Mouse (Mus musculus): ENCODE results near the gene Nploc4. TPM values are rescaled to one million over a fixed set of nuclear protein-coding genes. Genes with fewer than 3 reads are reported as not detected.
A peak's percentile ranks its signal among the peaks of the same experiment; 100 is the strongest.

Gene Nploc4
- polyA plus RNA-seq, 1 experiment from 2014 or later = 28.2 TPM

GRCm38 (mm10) chr11:120447179-120447578 is 9.7 kb upstream of the Nploc4 start:
- Histone ChIP-seq H3K4me2 (ENCODE audit: low read depth, low read length) (no peak overlapping the region), H3K4me3 (ENCODE audit: low read length) (no peak overlapping the region), H3K27me3 (ENCODE audit: control insufficient read depth, insufficient read depth, low read depth, low read length) (no peaks in the 10 kb centered on the region; the same call in 1 of the 2 replicates), H3K27ac (ENCODE audit: low read length) (no peak overlapping the region), H3K4me1 (replicated peaks; ENCODE audit: control insufficient read depth, insufficient read depth, low read length) (no peaks in the 10 kb centered on the region), H3K9me3 (ENCODE audit: control insufficient read depth, low read length) (no peaks in the 10 kb centered on the region), H3K36me3 (ENCODE audit: control insufficient read depth, insufficient read depth, low read length) (no peaks in the 10 kb centered on the region), H3K9ac (ENCODE audit: low read length) (no peak overlapping the region)
- ATAC-seq (ENCODE audit: low read depth) = no peak
- whole genome bisulfite sequencing = 68% methylated on average over 7 of the region's 7 CpGs

GRCm38 (mm10) chr11:120445475-120445874 is 8.0 kb upstream of the Nploc4 start:
- H3K9ac ChIP-seq (ENCODE audit: low read length) = no peak overlapping the region
- no peaks in the 10 kb centered on the region for H3K9me3 ChIP-seq (ENCODE audit: control insufficient read depth, low read length)
- no peaks in the 10 kb centered on the region for H3K4me1 ChIP-seq (replicated peaks; ENCODE audit: control insufficient read depth, insufficient read depth, low read length)
- no peaks in the 10 kb centered on the region for H3K36me3 ChIP-seq (ENCODE audit: control insufficient read depth, insufficient read depth, low read length)
- H3K27me3 ChIP-seq (ENCODE audit: control insufficient read depth, insufficient read depth, low read depth, low read length) = no peaks in the 10 kb centered on the region; the same call in 1 of the 2 replicates
- no peak for ATAC-seq (ENCODE audit: low read depth)
- WGBS = 42% methylated on average over 3 of the region's 3 CpGs
- H3K27ac ChIP-seq (ENCODE audit: low read length) = no peak overlapping the region
- H3K4me3 ChIP-seq (ENCODE audit: low read length) = no peak overlapping the region
- H3K4me2 ChIP-seq (ENCODE audit: low read depth, low read length) = no peak overlapping the region

- Histone ChIP-seq H3K9ac (ENCODE audit: low read length) (no peak overlapping the region), H3K27me3 (ENCODE audit: control insufficient read depth, insufficient read depth, low read depth, low read length) (no peaks in the 10 kb centered on the region; the same call in 1 of the 2 replicates), H3K36me3 (ENCODE audit: control insufficient read depth, insufficient read depth, low read length) (no peaks in the 10 kb centered on the region), H3K4me3 (ENCODE audit: low read length) (no peak overlapping the region), H3K4me1 (replicated peaks; ENCODE audit: control insufficient read depth, insufficient read depth, low read length) (no peaks in the 10 kb centered on the region), H3K9me3 (ENCODE audit: control insufficient read depth, low read length) (no peaks in the 10 kb centered on the region), H3K27ac (ENCODE audit: low read length) (no peak overlapping the region), H3K4me2 (ENCODE audit: low read depth, low read length) (no peak overlapping the region)
- 70% methylated on average over 6 of the region's 6 CpGs for WGBS
- ATAC-seq (ENCODE audit: low read depth) = no peak
Observed at GRCm38 (mm10) chr11:120444106-120444505, 6.6 kb upstream of the Nploc4 start.

- Histone ChIP-seq H3K4me2 (ENCODE audit: low read depth, low read length) (no peak overlapping the region), H3K9ac (ENCODE audit: low read length) (no peak overlapping the region), H3K9me3 (ENCODE audit: control insufficient read depth, low read length) (no peaks in the 10 kb centered on the region), H3K4me3 (ENCODE audit: low read length) (no peak overlapping the region), H3K27ac (ENCODE audit: low read length) (no peak overlapping the region), H3K36me3 (ENCODE audit: control insufficient read depth, insufficient read depth, low read length) (no peaks in the 10 kb centered on the region), H3K4me1 (replicated peaks; ENCODE audit: control insufficient read depth, insufficient read depth, low read length) (no peaks in the 10 kb centered on the region), H3K27me3 (ENCODE audit: control insufficient read depth, insufficient read depth, low read depth, low read length) (no peaks in the 10 kb centered on the region; the same call in 1 of the 2 replicates)
- 83% methylated on average over 3 of the region's 3 CpGs for WGBS
- no peak for ATAC-seq (ENCODE audit: low read depth)
Observed at GRCm38 (mm10) chr11:120442765-120443280, 5.3 kb upstream of the Nploc4 start.

GRCm38 (mm10) chr11:120442344-120442743 is 4.8 kb upstream of the Nploc4 start, which contains the start of gene Tspan10:
Gene Tspan10 (plus strand): TSS chr11:120442644.
- Histone ChIP-seq H3K27me3 (ENCODE audit: control insufficient read depth, insufficient read depth, low read depth, low read length) (no peaks in the 10 kb centered on the region; the same call in 1 of the 2 replicates), H3K4me2 (ENCODE audit: low read depth, low read length) (no peak within 1 kb of the TSS), H3K4me1 (replicated peaks; ENCODE audit: control insufficient read depth, insufficient read depth, low read length) (no peaks in the 10 kb centered on the region), H3K9ac (ENCODE audit: low read length) (no peak within 1 kb of the TSS), H3K9me3 (ENCODE audit: control insufficient read depth, low read length) (no peaks in the 10 kb centered on the region), H3K4me3 (ENCODE audit: low read length) (no peak within 1 kb of the TSS), H3K27ac (ENCODE audit: low read length) (no peak within 1 kb of the TSS), H3K36me3 (ENCODE audit: control insufficient read depth, insufficient read depth, low read length) (no peaks in the 10 kb centered on the region)
- ATAC-seq (ENCODE audit: low read depth) = no peak
- 82% methylated on average over 3 of the region's 3 CpGs for whole genome bisulfite sequencing

- Histone ChIP-seq H3K9ac (ENCODE audit: low read length) (peak overlapping the region; percentile 99), H3K27ac (ENCODE audit: low read length) (peak overlapping the region; percentile 80), H3K4me3 (ENCODE audit: low read length) (peak overlapping the region; percentile 96), H3K9me3 (ENCODE audit: control insufficient read depth, low read length) (no peaks in the 10 kb centered on the region), H3K4me1 (replicated peaks; ENCODE audit: control insufficient read depth, insufficient read depth, low read length) (peaks cover 9% of the 10 kb centered on the region), H3K4me2 (ENCODE audit: low read depth, low read length) (peak overlapping the region; percentile 66), H3K27me3 (ENCODE audit: control insufficient read depth, insufficient read depth, low read depth, low read length) (no peaks in the 10 kb centered on the region; the same call in 1 of the 2 replicates), H3K36me3 (ENCODE audit: control insufficient read depth, insufficient read depth, low read length) (peaks cover 4% of the 10 kb centered on the region)
- ATAC-seq (ENCODE audit: low read depth) = no peak
- WGBS = 24% methylated on average over 12 of the region's 12 CpGs
Observed at GRCm38 (mm10) chr11:120437857-120438385, 413 bp upstream of the Nploc4 start.

GRCm38 (mm10) chr11:120426727-120427126 is 10.8 kb downstream of the Nploc4 start:
- Histone ChIP-seq H3K4me2 (ENCODE audit: low read depth, low read length) (no peak overlapping the region), H3K4me1 (replicated peaks; ENCODE audit: control insufficient read depth, insufficient read depth, low read length) (no peaks in the 10 kb centered on the region), H3K9ac (ENCODE audit: low read length) (no peak overlapping the region), H3K36me3 (ENCODE audit: control insufficient read depth, insufficient read depth, low read length) (peaks cover 45% of the 10 kb centered on the region), H3K27me3 (ENCODE audit: control insufficient read depth, insufficient read depth, low read depth, low read length) (no peaks in the 10 kb centered on the region), H3K9me3 (ENCODE audit: control insufficient read depth, low read length) (no peaks in the 10 kb centered on the region), H3K4me3 (ENCODE audit: low read length) (no peak overlapping the region), H3K27ac (ENCODE audit: low read length) (no peak overlapping the region)
- no peak for ATAC-seq (ENCODE audit: low read depth)
- 90% methylated on average over 3 of the region's 3 CpGs for WGBS

GRCm38 (mm10) chr11:120423569-120424295 is 13.8 kb downstream of the Nploc4 start:
- H3K36me3 ChIP-seq (ENCODE audit: control insufficient read depth, insufficient read depth, low read length) = peaks cover 53% of the 10 kb centered on the region
- WGBS = 68% methylated on average over 9 of the region's 9 CpGs
- H3K9me3 ChIP-seq (ENCODE audit: control insufficient read depth, low read length) = no peaks in the 10 kb centered on the region
- no peak overlapping the region for H3K27ac ChIP-seq (ENCODE audit: low read length)
- ATAC-seq (ENCODE audit: low read depth) = no peak
- H3K27me3 ChIP-seq (ENCODE audit: control insufficient read depth, insufficient read depth, low read depth, low read length) = no peaks in the 10 kb centered on the region
- no peaks in the 10 kb centered on the region for H3K4me1 ChIP-seq (replicated peaks; ENCODE audit: control insufficient read depth, insufficient read depth, low read length)
- H3K4me2 ChIP-seq (ENCODE audit: low read depth, low read length) = no peak overlapping the region
- H3K9ac ChIP-seq (ENCODE audit: low read length) = no peak overlapping the region
- no peak overlapping the region for H3K4me3 ChIP-seq (ENCODE audit: low read length)

GRCm38 (mm10) chr11:120422651-120423568 is 14.6 kb downstream of the Nploc4 start:
- H3K27ac ChIP-seq (ENCODE audit: low read length) = no peak overlapping the region
- no peak overlapping the region for H3K4me2 ChIP-seq (ENCODE audit: low read depth, low read length)
- no peaks in the 10 kb centered on the region for H3K27me3 ChIP-seq (ENCODE audit: control insufficient read depth, insufficient read depth, low read depth, low read length)
- no peaks in the 10 kb centered on the region for H3K4me1 ChIP-seq (replicated peaks; ENCODE audit: control insufficient read depth, insufficient read depth, low read length)
- no peak overlapping the region for H3K9ac ChIP-seq (ENCODE audit: low read length)
- peaks cover 50% of the 10 kb centered on the region for H3K36me3 ChIP-seq (ENCODE audit: control insufficient read depth, insufficient read depth, low read length)
- no peaks in the 10 kb centered on the region for H3K9me3 ChIP-seq (ENCODE audit: control insufficient read depth, low read length)
- ATAC-seq (ENCODE audit: low read depth) = no peak
- WGBS = 72% methylated on average over 13 of the region's 13 CpGs
- no peak overlapping the region for H3K4me3 ChIP-seq (ENCODE audit: low read length)

All from lung, embryonic 16.5 days (tissue).